In the genomic region with DNA sequence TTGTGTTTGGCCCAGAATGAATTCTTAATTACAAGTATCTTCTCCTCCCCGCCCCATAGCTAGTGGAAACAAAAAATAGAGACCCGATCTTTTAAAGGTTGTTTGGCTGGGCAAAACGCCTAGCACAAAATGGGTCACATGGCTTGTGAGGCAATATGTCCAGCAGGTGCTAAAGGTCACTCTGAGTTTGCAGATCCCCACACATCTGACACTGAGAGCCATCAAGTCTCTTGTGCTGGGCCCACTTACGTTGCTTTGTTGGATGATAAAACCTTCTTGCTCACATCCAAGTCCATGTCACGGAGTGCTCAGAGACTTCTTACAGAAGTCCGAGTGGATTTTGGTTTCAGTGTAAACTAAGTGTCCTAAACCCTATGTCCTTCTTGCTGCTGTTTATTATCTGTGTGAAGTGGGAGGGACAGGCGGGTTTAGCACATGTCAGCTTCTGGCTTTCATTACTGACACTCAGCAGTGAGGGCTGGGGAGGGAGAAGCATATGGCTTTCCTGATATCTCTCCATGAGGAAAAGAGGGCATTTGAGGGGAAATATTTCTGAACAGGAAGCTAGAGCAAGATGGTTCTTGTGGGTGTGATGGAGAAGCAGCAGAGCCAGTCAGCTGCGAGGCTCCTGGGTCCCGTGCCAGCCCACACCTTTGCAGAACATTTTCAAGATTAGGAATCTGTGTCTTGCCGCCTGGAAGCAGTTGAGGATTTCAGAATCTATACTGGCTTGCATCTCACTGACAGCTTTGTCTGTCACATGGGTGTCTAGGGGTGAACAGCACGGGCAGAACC, we compare ENCODE assay signal across 10 mouse cellular contexts.
A peak's percentile ranks its signal among the peaks of the same experiment; 100 is the strongest.
DNase-seq lines count a peak whose midpoint lies in the region; ATAC-seq and TF ChIP-seq lines count a peak whose summit lies in the region.
"Had no signal": no experiment of that assay in that cellular context is flagged by ENCODE, and none has a peak within 500 bp of the region (broad histone marks: within the 10 kb centered on the region; RNA-seq: fewer than 3 reads in every experiment).

No protein-coding gene starts in this region.

- no peak for TF ChIP-seq POLR2A in kidney, adult 2 months (IDR thresholded peaks at IDR 0.05; ENCODE audit: low read depth, low read length)

- no peaks in the 10 kb centered on the region for H3K36me3 ChIP-seq in kidney, adult 2 months (ENCODE audit: control insufficient read depth, insufficient read depth, low read length)
- H3K36me3 ChIP-seq in kidney, embryonic 16.5 days (ENCODE audit: insufficient read depth, low read length): no peaks in the 10 kb centered on the region
- H3K36me3 ChIP-seq: embryonic facial prominence, embryonic 12.5 days had no signal

- H3K4me2 ChIP-seq in kidney, embryonic 16.5 days (replicated peaks; ENCODE audit: low read depth, low read length): no peak overlapping the region
- H3K4me2 ChIP-seq: embryonic facial prominence, embryonic 12.5 days had no signal

- H3K27me3 ChIP-seq in kidney, adult 2 months (replicated peaks; ENCODE audit: control insufficient read depth, insufficient read depth, low read length): no peaks in the 10 kb centered on the region
- H3K27me3 ChIP-seq in kidney, embryonic 16.5 days (ENCODE audit: insufficient read depth, low read length): no peaks in the 10 kb centered on the region
- H3K27me3 ChIP-seq: embryonic facial prominence, embryonic 12.5 days had no signal

- H3K9ac ChIP-seq in kidney, embryonic 16.5 days (replicated peaks; ENCODE audit: low read length): no peak overlapping the region
- H3K9ac ChIP-seq: embryonic facial prominence, embryonic 12.5 days; liver, embryonic 14.5 days had no signal

- H3K4me3 ChIP-seq in kidney, adult 2 months (ENCODE audit: insufficient read depth, low read depth, low read length): no peak overlapping the region
- no peak overlapping the region for H3K4me3 ChIP-seq in kidney, embryonic 16.5 days (ENCODE audit: low read length)
- H3K4me3 ChIP-seq: embryonic facial prominence, embryonic 12.5 days had no signal

- no peak for ATAC-seq in kidney, embryonic 16.5 days (ENCODE audit: low FRiP score, low TSS enrichment)
- ATAC-seq in monocyte, adult 5-6 weeks (replicated peaks; ENCODE audit: insufficient number of reproducible peaks, low FRiP score, low TSS enrichment, poor library complexity, severe bottlenecking): no peak
- no peak for ATAC-seq in granulocyte monocyte progenitor cell, adult 5-6 weeks (replicated peaks; ENCODE audit: poor library complexity, severe bottlenecking)

- no peaks in the 10 kb centered on the region for H3K4me1 ChIP-seq in kidney, adult 2 months (ENCODE audit: control insufficient read depth, insufficient read depth, low read length)
- 0 out of 2 replicates have a peak, but pooled peaks cover 3% of the 10 kb centered on the region for H3K4me1 ChIP-seq in kidney, embryonic 16.5 days (ENCODE audit: insufficient read depth, low read length)
- H3K4me1 ChIP-seq: embryonic facial prominence, embryonic 12.5 days had no signal

- no peaks in the 10 kb centered on the region for H3K9me3 ChIP-seq in kidney, embryonic 16.5 days (ENCODE audit: low read length)
- H3K9me3 ChIP-seq: embryonic facial prominence, embryonic 12.5 days had no signal

- TF ChIP-seq CTCF in kidney, adult 2 months (conservative IDR thresholded peaks at IDR 0.05; ENCODE audit: insufficient read depth, insufficient read length, low read depth, low read length): no peak

- H3K27ac ChIP-seq in kidney, adult 2 months (ENCODE audit: insufficient read depth, low read depth, low read length): no peak overlapping the region
- no peak overlapping the region for H3K27ac ChIP-seq in kidney, embryonic 16.5 days (ENCODE audit: low read length)
- H3K27ac ChIP-seq: embryonic facial prominence, embryonic 12.5 days; liver, embryonic 14.5 days had no signal

- intact Hi-C loops in heart, postnatal 36 days (cut with DNase I): loop anchor here (5.0 kb wide), 1 partner anchor 47 kb away; no protein-coding TSS in a partner anchor
- intact Hi-C loops in left cerebral cortex, postnatal 36 days (cut with DNase I): no loop called here

- DNase-seq in kidney, adult 2 months: peak; percentile 72
- DNase-seq in frontal cortex, postnatal 14 days (ENCODE audit: low spot score in 2 of 2): peak; percentile 67 to 73
- peak; percentile 62 to 65 for DNase-seq in heart, postnatal 36 days
- peak; percentile 76 to 84 for DNase-seq in left cerebral cortex, postnatal 36 days (ENCODE audit: low spot score in 2 of 2)
- peak; percentile 89 for DNase-seq in telencephalon, adult 2 months (ENCODE audit: low read depth, low spot score)

- 57% methylated on average over 11 of the region's 11 CpGs for WGBS in kidney, adult 2 months
- WGBS in kidney, embryonic 16.5 days: 54% methylated on average over 11 of the region's 11 CpGs
